In the genomic region with DNA sequence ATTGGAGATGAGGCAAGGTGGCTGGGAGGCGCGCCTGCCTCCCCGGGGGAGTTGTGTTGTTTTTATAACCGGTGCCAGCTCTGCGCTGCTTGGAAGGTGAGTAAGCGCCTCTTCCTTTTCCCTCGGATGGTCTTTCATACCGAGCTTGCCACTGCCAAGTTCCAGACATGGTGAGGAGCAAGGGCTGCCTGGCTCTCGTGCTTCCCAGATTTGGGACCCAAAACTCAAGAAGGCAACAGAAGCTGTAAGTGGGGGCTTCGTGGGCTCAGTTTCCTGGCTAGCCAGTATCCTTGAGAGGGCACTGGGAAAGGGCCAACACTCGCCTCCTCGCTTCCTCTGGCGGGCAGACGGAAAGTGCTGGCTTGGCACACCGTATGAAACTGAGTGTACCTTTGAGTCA, we compare ENCODE assay signal across 8 mouse cellular contexts.
A peak's percentile ranks its signal among the peaks of the same experiment; 100 is the strongest.
DNase-seq lines count a peak whose midpoint lies in the region; ATAC-seq and TF ChIP-seq lines count a peak whose summit lies in the region.

No protein-coding gene starts in this region.

- WGBS in kidney, postnatal 0 days: 26% methylated on average over 15 of the region's 15 CpGs

- no peak for TF ChIP-seq CTCF in Patski (IDR thresholded peaks at IDR 0.05)
- TF ChIP-seq CTCF in kidney, postnatal 0 days (IDR thresholded peaks at IDR 0.05; ENCODE audit: low read depth): no peak

- H3K27ac ChIP-seq in kidney, postnatal 0 days: peak overlapping the region; percentile 13; the same call in 1 of the 2 replicates

- peak; percentile 75 for ATAC-seq in Patski
- ATAC-seq in kidney, postnatal 0 days (replicated peaks; ENCODE audit: low FRiP score, low read depth): no peak
- ATAC-seq in monocyte, adult 5-6 weeks (replicated peaks; ENCODE audit: insufficient number of reproducible peaks, low FRiP score, low TSS enrichment, poor library complexity, severe bottlenecking): no peak
- ATAC-seq in CD4-positive, CD25-positive, alpha-beta regulatory T cell, adult 4 months: no peak

- H3K4me1 ChIP-seq in kidney, postnatal 0 days (replicated peaks; ENCODE audit: insufficient read depth, low read length): peaks cover 7% of the 10 kb centered on the region

- no peaks in the 10 kb centered on the region for H3K36me3 ChIP-seq in kidney, postnatal 0 days (ENCODE audit: insufficient read depth, low read length)

- H3K9me3 ChIP-seq in kidney, postnatal 0 days (replicated peaks; ENCODE audit: low read length): no peaks in the 10 kb centered on the region

- peak overlapping the region; percentile 10; the same call in 1 of the 2 replicates for H3K4me2 ChIP-seq in kidney, postnatal 0 days (ENCODE audit: low read length)

- POLR2A ChIA-PET in Patski (lab: Charles Lee): interaction anchor here (0.6 to 6.6 kb wide), 15 partner anchors 8 to 127 kb away, joined by 3 to 37 read pairs (median 5); no protein-coding TSS in a partner anchor

- CTCF ChIA-PET in Patski (lab: Charles Lee): interaction anchor here (0.9 to 2.2 kb wide), 7 partner anchors 13 to 128 kb away, joined by 3 to 15 read pairs (median 4); no protein-coding TSS in a partner anchor

- H3K4me3 ChIP-seq in kidney, postnatal 0 days (replicated peaks; ENCODE audit: low read depth, low read length): no peak overlapping the region

- no peaks in the 10 kb centered on the region for H3K27me3 ChIP-seq in Patski
- H3K27me3 ChIP-seq in kidney, postnatal 0 days (ENCODE audit: insufficient read depth, low read length): no peaks in the 10 kb centered on the region

- in situ Hi-C loops in Patski (cut with MboI; ENCODE audit: low pct_unique_long_range_greater_than_20kb): no loop called here

- DNase-seq in frontal cortex, postnatal 36 days (ENCODE audit: low spot score in 2 of 2): peak; percentile 26 to 35
- no peak for DNase-seq in frontal cortex, postnatal 14 days (ENCODE audit: low spot score in 2 of 2)
- no peak for DNase-seq in Patski (ENCODE audit: low read depth, low spot score)
- peak; percentile 35 to 41 for DNase-seq in gastrocnemius, adult 8-10 months (ENCODE audit: low spot score in 2 of 2)
- no peak for DNase-seq in kidney, postnatal 0 days (ENCODE audit: low spot score)
- peak; percentile 50 for DNase-seq in ovary, postnatal 36 days (ENCODE audit: low spot score)

- no peak overlapping the region for H3K9ac ChIP-seq in kidney, postnatal 0 days (ENCODE audit: low read depth, low read length)

Comparison
In these comparisons a context has a peak if more than half of its experiments do, and no peak if none do; other contexts are left out.
1. DNase-seq: peak in frontal cortex, postnatal 36 days (2 of 2), gastrocnemius, adult 8-10 months (2 of 2) and ovary, postnatal 36 days (single experiment); none in frontal cortex, postnatal 14 days (0 of 2), Patski (single experiment) and kidney, postnatal 0 days (single experiment).